Mouse (Mus musculus) heart, postnatal 14 days (tissue): ENCODE data around the gene Tmem181a. TPM values are rescaled to one million over a fixed set of nuclear protein-coding genes. Genes with fewer than 3 reads are reported as not detected.
"Not testable (repeated sequence)": the region's sequence is repeated elsewhere in the genome, so short reads cannot be mapped to it uniquely, and the experiment has no call there.

Source experiments
- DNase-seq, 2 experiments: peaks; one replicate each; pipeline ENCODE4 v3.0.0; 2021 to 2022
- intact Hi-C: fragments of 180-260 bp; cut with DNase I; formaldehyde crosslinking; loops from one replicate; pipeline ENCODE4 v1.15.1; 2025
- total RNA-seq, 2 experiments: library from RNA; stranded (reverse); gene quantifications; 2 replicates each; pipeline ENCODE4 v1.2.3; 2021

Gene Tmem181a
- total RNA-seq, 2 experiments from 2014 or later = 9.8 to 9.9 TPM

- intact Hi-C loops, DNase-seq: not testable (repeated sequence)
Measured at GRCm38 (mm10) chr17:6300190-6300863, 43.7 kb downstream of the Tmem181a start.

- intact Hi-C loops, DNase-seq: not testable (repeated sequence)
Measured at GRCm38 (mm10) chr17:6304891-6305290, 48.2 kb downstream of the Tmem181a start.

GRCm38 (mm10) chr17:6305656-6306270 is 49.1 kb downstream of the Tmem181a start:
- intact Hi-C loops, DNase-seq: not testable (repeated sequence)

GRCm38 (mm10) chr17:6306503-6306902 is 49.8 kb downstream of the Tmem181a start:
- intact Hi-C loops, DNase-seq: not testable (repeated sequence)

- intact Hi-C loops, DNase-seq: not testable (repeated sequence)
Measured at GRCm38 (mm10) chr17:6311716-6312115, 55.1 kb downstream of the Tmem181a start.

- intact Hi-C loops, DNase-seq: not testable (repeated sequence)
Measured at GRCm38 (mm10) chr17:6312755-6313154, 56.1 kb downstream of the Tmem181a start.

GRCm38 (mm10) chr17:6314493-6314892 is 57.8 kb downstream of the Tmem181a start:
- DNase-seq, intact Hi-C loops: not testable (repeated sequence)

GRCm38 (mm10) chr17:6315706-6316105 is 59.0 kb downstream of the Tmem181a start:
- DNase-seq, intact Hi-C loops: not testable (repeated sequence)

- intact Hi-C loops = not testable (repeated sequence)
- DNase-seq = peak; percentile 47 to 62
Measured at GRCm38 (mm10) chr17:6316379-6317126, 59.9 kb downstream of the Tmem181a start.

- peak; percentile 98 for DNase-seq
- intact Hi-C loops = not testable (repeated sequence)
Measured at GRCm38 (mm10) chr17:6317339-6317985, 60.8 kb downstream of the Tmem181a start, which contains the start of gene Dynlt1a. Dynlt1a (minus strand) TSS chr17:6317500.

GRCm38 (mm10) chr17:6321081-6321777 is 64.6 kb downstream of the Tmem181a start:
- DNase-seq, intact Hi-C loops: not testable (repeated sequence)

GRCm38 (mm10) chr17:6321778-6322101 is 65.1 kb downstream of the Tmem181a start:
- intact Hi-C loops, DNase-seq: not testable (repeated sequence)

GRCm38 (mm10) chr17:6325021-6325420 is 68.4 kb downstream of the Tmem181a start:
- DNase-seq, intact Hi-C loops: not testable (repeated sequence)

- DNase-seq, intact Hi-C loops: not testable (repeated sequence)
Measured at GRCm38 (mm10) chr17:6325543-6325942, 68.9 kb downstream of the Tmem181a start.

GRCm38 (mm10) chr17:6327554-6327953 is 70.9 kb downstream of the Tmem181a start:
- intact Hi-C loops, DNase-seq: not testable (repeated sequence)

- intact Hi-C loops, DNase-seq: not testable (repeated sequence)
Measured at GRCm38 (mm10) chr17:6328997-6329396, 72.3 kb downstream of the Tmem181a start.

- intact Hi-C loops, DNase-seq: not testable (repeated sequence)
Measured at GRCm38 (mm10) chr17:6342606-6343294, 86.1 kb downstream of the Tmem181a start.

GRCm38 (mm10) chr17:6355256-6355655 is 98.6 kb downstream of the Tmem181a start:
- DNase-seq = peak in 1 of 2 experiments; percentile 1
- intact Hi-C loops = not testable (repeated sequence)
